ENCODE assay signal across 20 mouse cellular contexts in the genomic region with DNA sequence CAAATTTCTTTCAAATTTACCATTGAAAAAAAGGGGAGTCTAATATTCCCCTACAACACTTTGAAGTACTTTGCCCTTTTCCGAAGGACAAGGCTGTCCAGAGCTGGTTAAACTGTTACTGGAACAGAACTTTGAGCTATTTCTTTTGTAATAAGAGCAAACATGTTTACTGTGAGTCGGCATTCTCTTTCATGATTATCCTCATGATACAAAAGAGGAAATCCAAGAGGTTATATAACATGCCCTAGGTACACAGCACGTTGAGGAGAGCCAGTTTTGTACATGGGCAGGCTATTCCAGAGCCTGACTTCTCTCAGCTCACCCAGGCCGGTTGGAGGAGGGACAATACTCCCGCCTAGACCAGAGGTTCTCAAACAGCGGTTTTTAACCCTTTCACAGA. TPM values are rescaled to one million over a fixed set of nuclear protein-coding genes. Genes with fewer than 3 reads are reported as not detected.
DNase-seq lines count a peak whose midpoint lies in the region; ATAC-seq and TF ChIP-seq lines count a peak whose summit lies in the region.
"Had no signal": no experiment of that assay in that cellular context is flagged by ENCODE, and none has a peak within 500 bp of the region (broad histone marks: within the 10 kb centered on the region; RNA-seq: fewer than 3 reads in every experiment).

No protein-coding gene starts in this region.

- H3K4me2 ChIP-seq in kidney, embryonic 15.5 days: no peak overlapping the region
- no peak overlapping the region; the same call in 1 of the 2 replicates for H3K4me2 ChIP-seq in intestine, postnatal 0 days (replicated peaks; ENCODE audit: low read depth)
- no peak overlapping the region for H3K4me2 ChIP-seq in liver, embryonic 11.5 days
- H3K4me2 ChIP-seq in stomach, embryonic 15.5 days: no peak overlapping the region
- H3K4me2 ChIP-seq in midbrain, postnatal 0 days (ENCODE audit: low read depth, low read length, poor library complexity, severe bottlenecking): no peak overlapping the region
- no peak overlapping the region for H3K4me2 ChIP-seq in forebrain, embryonic 12.5 days
- H3K4me2 ChIP-seq: embryonic facial prominence, embryonic 15.5 days; heart, embryonic 15.5 days; midbrain, embryonic 12.5 days had no signal

- no peak for TF ChIP-seq CTCF in kidney, adult 2 months (conservative IDR thresholded peaks at IDR 0.05; ENCODE audit: insufficient read depth, insufficient read length, low read depth, low read length)
- no peak for TF ChIP-seq CTCF in intestine, postnatal 0 days (IDR thresholded peaks at IDR 0.05; ENCODE audit: low read depth)
- no peak for TF ChIP-seq CTCF in midbrain, postnatal 0 days (IDR thresholded peaks at IDR 0.05)

- no peak overlapping the region for H3K4me3 ChIP-seq in kidney, adult 2 months (ENCODE audit: insufficient read depth, low read depth, low read length)
- H3K4me3 ChIP-seq in kidney, embryonic 15.5 days (replicated peaks): no peak overlapping the region
- H3K4me3 ChIP-seq in intestine, postnatal 0 days (ENCODE audit: low read depth, low read length): no peak overlapping the region
- H3K4me3 ChIP-seq in liver, embryonic 11.5 days (ENCODE audit: low read depth, low read length): no peak overlapping the region
- no peak overlapping the region for H3K4me3 ChIP-seq in stomach, embryonic 15.5 days (replicated peaks)
- H3K4me3 ChIP-seq in midbrain, postnatal 0 days (ENCODE audit: low read depth, low read length): no peak overlapping the region
- H3K4me3 ChIP-seq in forebrain, embryonic 12.5 days (replicated peaks): no peak overlapping the region
- H3K4me3 ChIP-seq: embryonic facial prominence, embryonic 15.5 days; heart, embryonic 15.5 days; hindbrain, embryonic 10.5 days; limb, embryonic 10.5 days; midbrain, embryonic 12.5 days had no signal

- WGBS in kidney, adult 2 months: 28% methylated on average over 6 of the region's 6 CpGs
- 62% methylated on average over 6 of the region's 6 CpGs for WGBS in kidney, embryonic 15.5 days
- 30% methylated on average over 6 of the region's 6 CpGs for WGBS in intestine, postnatal 0 days
- WGBS in liver, embryonic 11.5 days: 64% methylated on average over 6 of the region's 6 CpGs
- WGBS in stomach, embryonic 15.5 days: 47% methylated on average over 6 of the region's 6 CpGs
- 68% methylated on average over 6 of the region's 6 CpGs for WGBS in midbrain, postnatal 0 days
- WGBS in forebrain, embryonic 12.5 days: 74% methylated on average over 6 of the region's 6 CpGs

- peaks cover 8% of the 10 kb centered on the region; the same call in 1 of the 2 replicates for H3K36me3 ChIP-seq in kidney, adult 2 months (ENCODE audit: control insufficient read depth, insufficient read depth, low read length)
- no peaks in the 10 kb centered on the region for H3K36me3 ChIP-seq in kidney, embryonic 15.5 days
- H3K36me3 ChIP-seq in intestine, postnatal 0 days (ENCODE audit: control insufficient read depth, insufficient read depth): peaks cover 7% of the 10 kb centered on the region; the same call in 1 of the 2 replicates
- peaks cover 3% of the 10 kb centered on the region; the same call in 1 of the 2 replicates for H3K36me3 ChIP-seq in liver, embryonic 11.5 days (ENCODE audit: control insufficient read depth, insufficient read depth, low read length)
- H3K36me3 ChIP-seq in stomach, embryonic 15.5 days: no peaks in the 10 kb centered on the region
- no peaks in the 10 kb centered on the region for H3K36me3 ChIP-seq in midbrain, postnatal 0 days (ENCODE audit: insufficient read depth, low read length)
- H3K36me3 ChIP-seq in forebrain, embryonic 12.5 days (replicated peaks): no peaks in the 10 kb centered on the region
- H3K36me3 ChIP-seq: embryonic facial prominence, embryonic 15.5 days; limb, embryonic 10.5 days; midbrain, embryonic 12.5 days had no signal

- peak overlapping the region; percentile 62 for H3K27ac ChIP-seq in kidney, adult 2 months (ENCODE audit: insufficient read depth, low read depth, low read length)
- H3K27ac ChIP-seq in kidney, embryonic 15.5 days: no peak overlapping the region
- peak overlapping the region; percentile 60; the same call in 1 of the 2 replicates for H3K27ac ChIP-seq in intestine, postnatal 0 days (ENCODE audit: low read depth, low read length)
- no peak overlapping the region; the same call in 1 of the 2 replicates for H3K27ac ChIP-seq in liver, embryonic 11.5 days (ENCODE audit: low read depth, low read length)
- H3K27ac ChIP-seq in stomach, embryonic 15.5 days: no peak overlapping the region
- H3K27ac ChIP-seq in midbrain, postnatal 0 days (ENCODE audit: low read depth, low read length): no peak overlapping the region
- no peak overlapping the region for H3K27ac ChIP-seq in forebrain, embryonic 12.5 days
- H3K27ac ChIP-seq: embryonic facial prominence, embryonic 15.5 days; heart, embryonic 15.5 days; hindbrain, embryonic 10.5 days; limb, embryonic 10.5 days; midbrain, embryonic 12.5 days had no signal

- no peak for ATAC-seq in kidney, embryonic 15.5 days (replicated peaks; ENCODE audit: low FRiP score)
- ATAC-seq in intestine, postnatal 0 days: peak; percentile 87
- ATAC-seq in liver, embryonic 11.5 days (replicated peaks; ENCODE audit: low FRiP score): peak; percentile 35; the same call in 1 of the 2 replicates
- ATAC-seq in stomach, embryonic 15.5 days (ENCODE audit: insufficient read depth, low FRiP score, low read depth): peak; percentile 70; the same call in 1 of the 2 replicates
- no peak for ATAC-seq in midbrain, postnatal 0 days (ENCODE audit: low FRiP score)
- ATAC-seq in cerebellum, adult (ENCODE audit: insufficient number of reproducible peaks, low FRiP score, low TSS enrichment): no peak
- no peak for ATAC-seq in forebrain, embryonic 12.5 days (ENCODE audit: low FRiP score)
- ATAC-seq: forebrain, embryonic 14.5 days had no signal

- H3K9me3 ChIP-seq in kidney, embryonic 15.5 days (replicated peaks): no peaks in the 10 kb centered on the region
- no peaks in the 10 kb centered on the region for H3K9me3 ChIP-seq in intestine, postnatal 0 days (ENCODE audit: control insufficient read depth)
- H3K9me3 ChIP-seq in liver, embryonic 11.5 days (ENCODE audit: control insufficient read depth, low read length): no peaks in the 10 kb centered on the region
- H3K9me3 ChIP-seq in stomach, embryonic 15.5 days: no peaks in the 10 kb centered on the region
- no peaks in the 10 kb centered on the region for H3K9me3 ChIP-seq in midbrain, postnatal 0 days (ENCODE audit: low read length)
- no peaks in the 10 kb centered on the region for H3K9me3 ChIP-seq in forebrain, embryonic 12.5 days
- H3K9me3 ChIP-seq: embryonic facial prominence, embryonic 15.5 days; heart, embryonic 15.5 days; hindbrain, embryonic 10.5 days; limb, embryonic 10.5 days; midbrain, embryonic 12.5 days had no signal

- H3K4me1 ChIP-seq in kidney, adult 2 months (ENCODE audit: control insufficient read depth, insufficient read depth, low read length): peaks cover 17% of the 10 kb centered on the region; the same call in 1 of the 2 replicates
- H3K4me1 ChIP-seq in kidney, embryonic 15.5 days: peaks cover 10% of the 10 kb centered on the region; the same call in 1 of the 2 replicates
- H3K4me1 ChIP-seq in intestine, postnatal 0 days (replicated peaks; ENCODE audit: control insufficient read depth, insufficient read depth, low read length): no peaks in the 10 kb centered on the region
- peaks cover 19% of the 10 kb centered on the region; the same call in 1 of the 2 replicates for H3K4me1 ChIP-seq in liver, embryonic 11.5 days (replicated peaks; ENCODE audit: control insufficient read depth, insufficient read depth, low read length)
- H3K4me1 ChIP-seq in stomach, embryonic 15.5 days: no peaks in the 10 kb centered on the region
- no peaks in the 10 kb centered on the region for H3K4me1 ChIP-seq in midbrain, postnatal 0 days (ENCODE audit: insufficient read depth, low read length)
- no peaks in the 10 kb centered on the region for H3K4me1 ChIP-seq in forebrain, embryonic 12.5 days
- H3K4me1 ChIP-seq: limb, embryonic 10.5 days had no signal

- H3K27me3 ChIP-seq in kidney, adult 2 months (replicated peaks; ENCODE audit: control insufficient read depth, insufficient read depth, low read length): no peaks in the 10 kb centered on the region
- H3K27me3 ChIP-seq in kidney, embryonic 15.5 days: no peaks in the 10 kb centered on the region
- H3K27me3 ChIP-seq in intestine, postnatal 0 days (replicated peaks; ENCODE audit: control insufficient read depth, insufficient read depth, low read length): no peaks in the 10 kb centered on the region
- H3K27me3 ChIP-seq in liver, embryonic 11.5 days (replicated peaks; ENCODE audit: control insufficient read depth, insufficient read depth, low read length): no peaks in the 10 kb centered on the region
- no peaks in the 10 kb centered on the region for H3K27me3 ChIP-seq in stomach, embryonic 15.5 days (replicated peaks)
- H3K27me3 ChIP-seq in midbrain, postnatal 0 days (ENCODE audit: insufficient read depth, low read length): no peaks in the 10 kb centered on the region
- H3K27me3 ChIP-seq in forebrain, embryonic 12.5 days: no peaks in the 10 kb centered on the region
- H3K27me3 ChIP-seq: embryonic facial prominence, embryonic 15.5 days; heart, embryonic 15.5 days; midbrain, embryonic 12.5 days had no signal

- H3K9ac ChIP-seq in kidney, embryonic 15.5 days: no peak overlapping the region
- H3K9ac ChIP-seq in intestine, postnatal 0 days (ENCODE audit: low read depth, low read length): no peak overlapping the region
- H3K9ac ChIP-seq in liver, embryonic 11.5 days (ENCODE audit: low read depth, low read length): no peak overlapping the region
- H3K9ac ChIP-seq in stomach, embryonic 15.5 days: no peak overlapping the region
- no peak overlapping the region for H3K9ac ChIP-seq in midbrain, postnatal 0 days (replicated peaks; ENCODE audit: low read length, poor library complexity, severe bottlenecking)
- no peak overlapping the region for H3K9ac ChIP-seq in forebrain, embryonic 12.5 days
- H3K9ac ChIP-seq: embryonic facial prominence, embryonic 15.5 days; heart, embryonic 15.5 days; midbrain, embryonic 12.5 days had no signal

- TF ChIP-seq POLR2A in kidney, adult 2 months (IDR thresholded peaks at IDR 0.05; ENCODE audit: low read depth, low read length): no peak

- DNase-seq in kidney, adult 2 months: peak; percentile 91
- DNase-seq in liver, embryonic 11.5 days (ENCODE audit: low spot score): no peak
- no peak for DNase-seq in midbrain, postnatal 0 days (ENCODE audit: low spot score)
- DNase-seq: adrenal gland, postnatal 10 days; cerebellum, adult 9-10 months had no signal

RNA-seq across cellular contexts. Expression of gene Sord, which starts 7.4 kb away (rescaled TPM):
- polyA plus RNA-seq in kidney, adult 2 months (2012; rRNA removed): 566 and 646 TPM in 2 replicates
- polyA plus RNA-seq in kidney, embryonic 15.5 days (2015; fragmentation: Nextera tagmentation; extraction: Ambion mirVana): 41.0 and 41.6 TPM in 2 replicates
- 136 and 172 TPM in 2 replicates for polyA plus RNA-seq in intestine, postnatal 0 days (2015; fragmentation: Nextera tagmentation; extraction: Ambion mirVana)
- 172 and 180 TPM in 2 replicates for polyA plus RNA-seq in liver, embryonic 11.5 days (2014; fragmentation: Nextera tagmentation; extraction: Ambion mirVana)
- polyA plus RNA-seq in stomach, embryonic 15.5 days (2015; fragmentation: Nextera tagmentation; extraction: Ambion mirVana): 33.8 and 49.9 TPM in 2 replicates
- 32.5 and 33.8 TPM in 2 replicates for total RNA-seq in midbrain, postnatal 0 days (2014; rRNA removed)
- 29.4 and 31.1 TPM in 2 replicates for polyA plus RNA-seq in midbrain, postnatal 0 days (2015; fragmentation: Nextera tagmentation; extraction: Ambion mirVana)
- 23.9 and 24.3 TPM in 2 replicates for polyA plus RNA-seq in forebrain, embryonic 12.5 days (2016; fragmentation: Nextera tagmentation; extraction: Ambion mirVana)

RNA-seq across cellular contexts. Expression of gene Terb2, which starts 55.9 kb away (rescaled TPM):
- polyA plus RNA-seq in kidney, adult 2 months (2012; rRNA removed): not detected in 2 replicates
- not detected in 2 replicates for polyA plus RNA-seq in kidney, embryonic 15.5 days (2015; fragmentation: Nextera tagmentation; extraction: Ambion mirVana)
- not detected in 2 replicates for polyA plus RNA-seq in intestine, postnatal 0 days (2015; fragmentation: Nextera tagmentation; extraction: Ambion mirVana)
- not detected in 2 replicates for polyA plus RNA-seq in liver, embryonic 11.5 days (2014; fragmentation: Nextera tagmentation; extraction: Ambion mirVana)
- polyA plus RNA-seq in stomach, embryonic 15.5 days (2015; fragmentation: Nextera tagmentation; extraction: Ambion mirVana): not detected in 2 replicates
- total RNA-seq in midbrain, postnatal 0 days (2014; rRNA removed): not detected in 2 replicates
- polyA plus RNA-seq in midbrain, postnatal 0 days (2015; fragmentation: Nextera tagmentation; extraction: Ambion mirVana): not detected in 2 replicates
- not detected in 2 replicates for polyA plus RNA-seq in forebrain, embryonic 12.5 days (2016; fragmentation: Nextera tagmentation; extraction: Ambion mirVana)
- total RNA-seq: adrenal gland, postnatal 10 days; granulocyte monocyte progenitor cell, adult 5-6 weeks had no signal
- polyA plus RNA-seq: embryonic facial prominence, embryonic 15.5 days; forebrain, embryonic 14.5 days; heart, embryonic 15.5 days; hindbrain, embryonic 10.5 days; large intestine, adult 2 months; limb, embryonic 10.5 days; lung, embryonic 16.5 days; midbrain, embryonic 12.5 days; urinary bladder, adult 2 months had no signal

RNA-seq across cellular contexts. Expression of gene Patl2, which starts 55.9 kb away (rescaled TPM):
- 0.04 TPM in 1 of 2 replicates, not detected in the other for polyA plus RNA-seq in kidney, adult 2 months (2012; rRNA removed)
- 0.06 TPM in 1 of 2 replicates, not detected in the other for polyA plus RNA-seq in kidney, embryonic 15.5 days (2015; fragmentation: Nextera tagmentation; extraction: Ambion mirVana)
- polyA plus RNA-seq in intestine, postnatal 0 days (2015; fragmentation: Nextera tagmentation; extraction: Ambion mirVana): 0.04 and 0.05 TPM in 2 replicates
- polyA plus RNA-seq in liver, embryonic 11.5 days (2014; fragmentation: Nextera tagmentation; extraction: Ambion mirVana): 0.15 TPM in 1 of 2 replicates, not detected in the other
- not detected in 2 replicates for polyA plus RNA-seq in stomach, embryonic 15.5 days (2015; fragmentation: Nextera tagmentation; extraction: Ambion mirVana)
- total RNA-seq in midbrain, postnatal 0 days (2014; rRNA removed): 0.16 TPM in 1 of 2 replicates, not detected in the other
- polyA plus RNA-seq in midbrain, postnatal 0 days (2015; fragmentation: Nextera tagmentation; extraction: Ambion mirVana): 0.06 TPM in 1 of 2 replicates, not detected in the other
- not detected in 2 replicates for polyA plus RNA-seq in forebrain, embryonic 12.5 days (2016; fragmentation: Nextera tagmentation; extraction: Ambion mirVana)
- total RNA-seq: granulocyte monocyte progenitor cell, adult 5-6 weeks had no signal
- polyA plus RNA-seq: forebrain, embryonic 14.5 days; hindbrain, embryonic 10.5 days; limb, embryonic 10.5 days; lung, embryonic 16.5 days; midbrain, embryonic 12.5 days; urinary bladder, adult 2 months had no signal

RNA-seq across cellular contexts. Expression of gene Duox2, which starts 56.3 kb away (rescaled TPM):
- 0.05 and 0.17 TPM in 2 replicates for polyA plus RNA-seq in kidney, adult 2 months (2012; rRNA removed)
- 0.10 and 0.19 TPM in 2 replicates for polyA plus RNA-seq in kidney, embryonic 15.5 days (2015; fragmentation: Nextera tagmentation; extraction: Ambion mirVana)
- 0.17 and 0.38 TPM in 2 replicates for polyA plus RNA-seq in intestine, postnatal 0 days (2015; fragmentation: Nextera tagmentation; extraction: Ambion mirVana)
- not detected in 2 replicates for polyA plus RNA-seq in liver, embryonic 11.5 days (2014; fragmentation: Nextera tagmentation; extraction: Ambion mirVana)
- 0.15 and 0.35 TPM in 2 replicates for polyA plus RNA-seq in stomach, embryonic 15.5 days (2015; fragmentation: Nextera tagmentation; extraction: Ambion mirVana)
- 0.05 and 0.14 TPM in 2 replicates for total RNA-seq in midbrain, postnatal 0 days (2014; rRNA removed)
- polyA plus RNA-seq in midbrain, postnatal 0 days (2015; fragmentation: Nextera tagmentation; extraction: Ambion mirVana): 0.09 and 0.17 TPM in 2 replicates
- not detected in 2 replicates for polyA plus RNA-seq in forebrain, embryonic 12.5 days (2016; fragmentation: Nextera tagmentation; extraction: Ambion mirVana)
- total RNA-seq: granulocyte monocyte progenitor cell, adult 5-6 weeks had no signal
- polyA plus RNA-seq: forebrain, embryonic 14.5 days; hindbrain, embryonic 10.5 days; limb, embryonic 10.5 days; lung, embryonic 16.5 days; midbrain, embryonic 12.5 days had no signal

RNA-seq across cellular contexts. Expression of gene Duoxa2, which starts 56.8 kb away (rescaled TPM):
- polyA plus RNA-seq in kidney, adult 2 months (2012; rRNA removed): 0.20 TPM in 1 of 2 replicates, not detected in the other
- polyA plus RNA-seq in kidney, embryonic 15.5 days (2015; fragmentation: Nextera tagmentation; extraction: Ambion mirVana): 0.17 TPM in 1 of 2 replicates, not detected in the other
- 0.83 and 1.5 TPM in 2 replicates for polyA plus RNA-seq in intestine, postnatal 0 days (2015; fragmentation: Nextera tagmentation; extraction: Ambion mirVana)
- polyA plus RNA-seq in liver, embryonic 11.5 days (2014; fragmentation: Nextera tagmentation; extraction: Ambion mirVana): 0.12 TPM in 1 of 2 replicates, not detected in the other
- 0.59 and 0.87 TPM in 2 replicates for polyA plus RNA-seq in stomach, embryonic 15.5 days (2015; fragmentation: Nextera tagmentation; extraction: Ambion mirVana)
- total RNA-seq in midbrain, postnatal 0 days (2014; rRNA removed): 0.49 and 0.61 TPM in 2 replicates
- 0.43 and 0.82 TPM in 2 replicates for polyA plus RNA-seq in midbrain, postnatal 0 days (2015; fragmentation: Nextera tagmentation; extraction: Ambion mirVana)
- not detected in 2 replicates for polyA plus RNA-seq in forebrain, embryonic 12.5 days (2016; fragmentation: Nextera tagmentation; extraction: Ambion mirVana)
- total RNA-seq: adrenal gland, postnatal 10 days; granulocyte monocyte progenitor cell, adult 5-6 weeks had no signal
- polyA plus RNA-seq: embryonic facial prominence, embryonic 15.5 days; forebrain, embryonic 14.5 days; heart, embryonic 15.5 days; hindbrain, embryonic 10.5 days; limb, embryonic 10.5 days; lung, embryonic 16.5 days; midbrain, embryonic 12.5 days had no signal

Comparison
In these comparisons a context has a peak if more than half of its experiments do, and no peak if none do; other contexts are left out.
1. H3K27ac ChIP-seq: peak in kidney, adult 2 months (single experiment) and intestine, postnatal 0 days (single experiment); none in kidney, embryonic 15.5 days (single experiment), liver, embryonic 11.5 days (single experiment), stomach, embryonic 15.5 days (single experiment), midbrain, postnatal 0 days (single experiment) and forebrain, embryonic 12.5 days (single experiment).
2. ATAC-seq: peak in intestine, postnatal 0 days (single experiment), liver, embryonic 11.5 days (single experiment) and stomach, embryonic 15.5 days (single experiment); none in kidney, embryonic 15.5 days (single experiment), midbrain, postnatal 0 days (single experiment), cerebellum, adult (single experiment) and forebrain, embryonic 12.5 days (single experiment).